Mouse (Mus musculus) kidney, postnatal 25 days (tissue): ENCODE measurements at regions not wholly inside any gene's neighbourhood (a gene's known extent, or its start where the extent isn't known, plus 50 kb on each side); places are given as distances from the start of the nearest gene placed in this dataset.
A peak's percentile ranks its signal among the peaks of the same experiment; 100 is the strongest.

Experiments used
- DNase-seq, 2 experiments: peaks; one replicate each; pipeline ENCODE4 v3.0.0; 2021; ENCODE audit warnings: mixed read lengths in 2 of 2

DNA sequence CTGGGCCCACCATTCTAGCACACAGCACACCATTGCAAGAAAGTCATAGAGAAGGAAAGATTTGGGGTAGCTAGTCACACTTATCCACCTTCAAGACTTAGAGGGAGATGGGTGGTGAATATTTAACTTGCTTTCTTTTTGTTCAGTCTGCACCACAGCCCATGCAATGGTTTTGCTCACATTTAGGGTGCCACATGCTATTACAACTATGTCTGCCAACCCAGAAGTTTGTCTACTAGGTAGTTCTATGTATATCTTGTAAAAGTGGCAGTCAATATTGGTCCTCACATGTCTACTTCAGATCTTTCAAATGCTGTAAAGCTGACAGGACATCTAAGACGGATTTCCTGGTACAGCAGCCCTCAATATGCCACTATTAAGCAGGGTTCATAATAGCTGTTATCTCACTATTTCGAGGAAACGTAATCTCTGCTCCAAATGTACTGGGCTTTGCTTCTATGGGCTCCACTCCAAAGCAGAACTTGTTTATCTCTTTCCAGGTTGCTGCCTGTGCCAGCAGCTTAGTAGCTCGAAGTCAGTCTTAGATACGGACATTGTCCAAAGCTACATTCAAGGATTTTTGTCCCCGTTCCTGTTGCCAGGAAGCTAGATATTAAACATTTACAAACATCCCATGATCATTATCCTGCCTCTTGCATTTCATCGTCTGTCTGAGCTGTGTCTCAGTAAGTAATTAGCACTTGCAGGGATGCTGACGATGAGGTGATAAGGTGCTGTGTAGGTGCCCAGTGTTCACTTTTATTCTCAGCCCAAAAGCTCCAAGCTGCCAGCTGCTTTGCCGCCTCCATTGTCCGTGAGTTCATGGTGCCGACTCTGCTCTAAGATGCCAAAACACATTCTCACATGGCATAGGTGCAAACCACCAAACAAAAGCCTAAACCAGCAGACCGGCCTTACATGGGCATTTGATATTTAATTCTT, 327.8 kb upstream of the Robo2 start:
- DNase-seq: no peak

DNA sequence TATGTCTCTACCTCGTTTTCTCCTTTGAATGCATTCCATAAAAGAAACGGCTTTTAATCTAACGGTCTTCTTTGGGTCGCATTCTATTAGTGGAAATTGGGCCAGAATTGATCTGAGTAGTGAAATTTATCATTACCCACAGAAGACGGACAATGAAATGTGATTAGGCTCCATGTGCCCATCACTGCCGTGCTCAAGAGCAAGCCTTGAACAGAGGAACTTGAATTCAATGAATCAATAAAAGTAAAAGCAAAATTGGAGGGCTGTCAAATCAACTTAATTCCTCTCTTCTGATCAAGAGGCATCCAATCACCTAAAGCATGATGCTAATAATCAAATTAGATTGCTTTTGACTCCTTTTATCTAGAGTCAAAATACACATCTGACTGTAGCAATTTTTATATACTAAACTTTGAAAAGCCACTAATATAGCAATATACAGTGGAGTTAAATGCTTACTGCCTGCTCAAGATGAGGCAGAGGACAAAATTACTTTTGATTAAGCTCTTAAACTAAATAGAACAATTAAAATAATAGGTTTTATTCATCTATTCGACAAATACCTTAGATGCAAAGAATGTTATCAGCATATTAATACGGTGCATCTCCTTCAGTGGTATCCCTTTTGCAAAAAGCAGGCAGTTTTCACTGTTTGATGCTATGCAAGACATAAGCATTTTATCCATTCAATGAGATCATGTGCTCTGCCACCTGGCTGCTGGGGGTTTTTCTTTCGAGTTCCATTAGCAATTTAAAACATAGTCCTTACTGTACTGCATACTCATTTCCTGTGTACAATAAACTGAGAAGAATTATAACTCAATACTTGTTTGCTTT, 321.5 kb upstream of the Robo2 start:
- no peak for DNase-seq

DNA sequence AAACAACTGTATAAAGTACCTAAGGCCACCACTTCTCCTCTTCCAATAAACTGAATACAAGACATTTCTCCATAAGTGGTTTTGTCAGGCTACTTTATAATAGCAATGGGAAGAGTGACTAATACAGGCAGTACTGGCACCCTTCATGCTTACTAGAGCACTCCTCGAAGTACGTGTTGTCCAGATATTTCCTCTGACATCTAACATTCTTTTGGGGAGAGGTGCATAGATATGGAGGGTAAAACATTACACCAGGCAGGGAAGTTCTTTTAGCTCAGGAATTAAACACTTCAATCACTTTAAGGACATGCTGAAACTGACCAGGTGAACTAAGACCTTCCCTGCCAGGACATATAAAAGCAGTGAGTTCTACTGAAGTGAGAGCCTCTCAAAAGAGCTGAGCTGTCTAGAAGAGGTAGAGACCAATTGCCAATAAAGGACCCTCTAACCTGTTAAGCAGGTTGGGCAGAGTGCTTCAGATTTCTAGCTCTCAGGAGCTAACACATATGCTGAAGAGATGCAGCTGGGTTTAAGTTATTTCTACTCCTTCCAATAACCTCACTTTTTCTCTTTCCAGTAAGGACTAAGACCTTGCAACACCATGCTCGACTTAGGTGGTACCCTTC, 318.7 kb upstream of the Robo2 start:
- no peak for DNase-seq

DNA sequence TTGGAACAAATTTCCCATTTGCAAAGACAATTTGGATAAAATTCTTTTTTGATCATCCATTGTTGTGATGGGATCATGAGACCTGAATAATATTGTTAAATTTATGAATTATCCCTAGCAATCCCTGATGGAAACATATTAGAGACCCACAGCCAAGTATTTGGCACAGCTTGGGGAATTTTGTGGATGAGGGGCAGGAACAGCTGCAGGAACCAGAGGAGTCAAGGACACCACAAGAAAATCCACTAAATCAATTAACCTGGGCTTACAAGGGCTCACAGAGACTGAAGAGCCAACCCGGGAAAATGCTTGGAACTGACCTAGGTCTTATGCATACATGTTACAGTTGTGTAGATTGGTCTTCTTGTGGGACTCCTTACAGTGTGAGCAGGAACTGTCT, 311.6 kb upstream of the Robo2 start:
- DNase-seq: no peak

DNA sequence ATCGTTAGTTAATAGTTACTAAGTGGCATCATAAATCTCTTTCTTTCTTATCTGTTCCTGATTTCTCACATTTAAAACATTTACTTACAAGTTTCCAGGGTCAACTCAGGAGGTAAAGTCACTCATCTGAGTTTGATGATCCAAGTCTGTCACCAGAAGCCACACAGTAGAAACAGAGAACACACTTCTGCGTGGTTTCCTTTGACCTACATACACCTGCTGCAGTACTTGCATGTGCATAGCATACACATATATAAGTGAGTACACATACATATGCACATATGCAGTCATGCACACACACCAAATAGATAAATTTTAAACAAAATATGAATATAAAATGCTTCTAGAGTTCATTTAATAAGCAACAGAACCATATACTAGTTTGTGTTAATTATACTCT, 306.5 kb upstream of the Robo2 start:
- no peak for DNase-seq

DNA sequence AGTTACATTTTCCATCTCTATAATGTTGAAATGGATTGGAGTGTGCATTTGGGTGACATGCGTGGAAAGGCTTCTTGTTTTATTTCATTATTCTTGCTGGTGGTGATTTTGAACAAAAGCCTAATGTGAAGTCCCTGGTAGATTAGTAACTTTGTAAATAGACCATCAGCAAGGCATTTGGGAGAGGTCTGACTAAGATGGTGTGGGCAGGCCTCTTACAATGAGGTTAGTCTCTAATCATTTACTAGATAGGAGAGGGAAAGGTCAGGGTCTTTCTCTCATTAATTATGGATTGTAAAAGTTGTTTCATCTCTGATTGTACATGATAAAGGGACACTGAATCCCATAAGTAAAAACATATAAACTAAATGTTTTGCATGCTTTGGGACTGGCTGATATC, 306.0 kb upstream of the Robo2 start:
- DNase-seq: no peak

DNA sequence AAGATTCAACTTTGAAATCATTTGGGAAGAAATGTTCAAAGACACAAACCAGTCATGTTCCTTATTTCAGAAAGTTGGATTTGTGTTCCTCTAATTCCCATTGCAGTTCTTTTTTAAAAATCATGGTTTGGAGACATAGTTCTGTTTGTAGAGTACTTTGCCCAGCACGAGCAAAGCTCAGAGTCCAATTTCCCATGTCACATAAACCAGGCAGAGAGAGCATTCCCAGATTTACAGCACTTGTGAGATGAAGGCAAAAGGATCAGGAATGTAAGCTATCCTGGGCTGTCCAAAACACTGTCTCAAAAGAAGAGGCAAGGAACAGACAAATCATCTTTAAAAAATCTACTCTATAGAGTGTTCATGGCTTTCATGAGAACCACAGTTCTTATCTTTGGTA, 303.3 kb upstream of the Robo2 start:
- DNase-seq: peak in 1 of 2 experiments; percentile 20

DNA sequence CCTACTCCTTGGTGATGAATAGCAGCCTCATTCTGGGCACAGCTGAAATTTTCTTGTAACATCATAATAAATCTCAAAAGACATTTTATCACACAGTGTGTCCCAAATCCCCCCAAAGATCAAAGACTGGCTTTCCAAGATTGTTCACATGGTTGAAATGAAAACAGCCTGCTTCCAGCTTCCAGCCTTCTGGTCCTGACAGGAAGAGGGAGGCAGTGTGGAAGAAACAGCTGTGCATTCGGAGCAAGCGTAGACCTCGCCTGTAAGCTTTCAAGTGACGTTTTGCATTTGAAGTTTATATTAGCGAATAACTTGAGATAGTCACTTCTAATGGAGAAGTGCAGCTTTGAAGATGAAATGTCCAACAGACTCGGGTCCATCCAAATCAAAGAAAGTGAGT, 300.9 kb upstream of the Robo2 start:
- DNase-seq: no peak

DNA sequence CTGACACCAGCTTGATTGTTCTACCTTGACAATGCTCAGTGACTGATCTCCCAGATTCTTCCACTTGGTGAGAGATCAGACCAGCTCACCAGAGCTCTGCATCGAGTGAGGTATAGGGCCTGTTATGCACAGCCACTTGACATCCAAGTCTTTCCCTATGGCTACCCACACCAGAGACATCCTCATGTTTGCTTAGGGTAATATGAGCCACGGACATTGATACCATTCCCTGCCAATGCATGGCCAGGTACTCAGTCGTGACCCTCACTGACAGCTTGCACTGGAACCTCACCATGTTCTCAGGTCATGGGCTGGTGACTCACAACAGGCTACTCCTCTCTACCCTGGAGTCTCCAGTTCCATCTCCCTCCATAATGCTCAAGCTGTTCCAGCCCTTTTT, 290.4 kb upstream of the Robo2 start:
- no peak for DNase-seq

DNA sequence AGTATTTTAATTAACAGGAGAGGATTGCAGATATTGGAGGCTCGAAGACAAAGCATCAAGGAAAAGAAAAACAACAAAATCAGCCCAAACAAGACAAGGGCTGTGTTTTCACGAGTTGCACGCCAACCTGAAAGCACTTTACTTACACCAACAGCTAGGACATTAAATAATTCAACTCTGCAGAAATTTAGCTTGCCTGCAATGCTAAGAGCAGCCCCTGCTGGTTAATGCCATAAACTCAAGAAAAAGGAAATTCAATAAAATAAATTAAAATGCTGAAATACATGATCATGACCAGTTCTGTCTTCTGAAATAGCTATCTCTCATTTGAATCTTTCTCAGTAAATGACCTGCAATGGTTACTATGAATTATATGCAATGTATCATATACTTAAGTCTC, 271.7 kb upstream of the Robo2 start:
- DNase-seq: no peak

DNA sequence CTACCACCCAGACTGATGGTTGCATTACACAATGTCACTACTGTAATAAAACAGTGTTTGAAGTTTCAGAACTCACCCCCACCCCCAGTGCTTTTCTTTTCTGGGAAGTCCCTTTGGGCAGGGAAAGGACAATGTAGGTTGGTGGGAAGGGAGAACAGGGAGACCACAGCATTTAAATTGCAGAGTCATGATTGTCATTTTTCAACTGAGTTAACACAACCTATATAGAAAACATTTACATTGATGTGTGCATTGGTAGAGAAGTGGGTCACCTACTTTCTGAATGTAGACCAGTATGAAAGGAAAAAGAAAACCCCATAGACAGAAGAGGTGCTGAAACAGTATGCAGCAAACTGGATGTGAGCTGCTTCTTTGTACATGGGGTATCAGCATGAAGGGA, 264.0 kb upstream of the Robo2 start:
- DNase-seq: no peak

DNA sequence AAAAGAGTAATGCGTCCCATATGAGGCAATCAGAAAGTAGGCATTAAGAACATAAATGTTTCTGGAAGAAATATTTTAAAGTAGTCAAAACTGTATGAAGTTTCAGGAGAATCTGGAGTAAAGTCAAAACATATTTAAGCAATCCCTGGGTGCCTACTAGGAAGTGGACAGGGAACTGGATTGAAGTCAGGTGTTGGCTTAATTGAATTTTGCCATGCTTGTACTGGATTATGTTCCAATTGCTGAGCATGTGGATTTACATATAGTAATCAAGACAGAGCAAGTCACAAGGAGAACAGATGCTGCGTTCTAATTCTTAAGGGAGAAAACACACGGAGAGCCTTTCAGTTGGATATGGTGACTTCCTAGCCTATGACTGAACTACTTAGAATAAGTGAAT, 259.8 kb upstream of the Robo2 start:
- no peak for DNase-seq

DNA sequence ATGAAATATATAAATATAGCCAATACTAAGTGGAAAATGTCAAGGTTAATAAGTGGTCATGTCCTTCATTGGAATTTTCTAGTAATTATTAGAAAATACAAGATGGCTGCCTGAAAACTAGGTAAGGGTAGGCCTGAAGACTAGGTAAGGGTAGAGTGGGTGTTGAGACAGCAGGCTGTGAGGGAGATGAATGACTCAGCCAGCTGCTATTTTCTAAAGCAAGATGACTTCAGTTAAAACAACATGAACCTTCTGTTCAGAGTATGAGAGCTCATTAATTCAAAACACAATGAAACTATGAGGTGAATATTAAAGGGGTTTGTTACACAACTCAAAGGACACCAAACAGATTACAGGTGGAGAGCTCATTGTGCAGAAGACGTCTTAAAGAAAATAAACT, 252.7 kb upstream of the Robo2 start:
- DNase-seq: no peak

DNA sequence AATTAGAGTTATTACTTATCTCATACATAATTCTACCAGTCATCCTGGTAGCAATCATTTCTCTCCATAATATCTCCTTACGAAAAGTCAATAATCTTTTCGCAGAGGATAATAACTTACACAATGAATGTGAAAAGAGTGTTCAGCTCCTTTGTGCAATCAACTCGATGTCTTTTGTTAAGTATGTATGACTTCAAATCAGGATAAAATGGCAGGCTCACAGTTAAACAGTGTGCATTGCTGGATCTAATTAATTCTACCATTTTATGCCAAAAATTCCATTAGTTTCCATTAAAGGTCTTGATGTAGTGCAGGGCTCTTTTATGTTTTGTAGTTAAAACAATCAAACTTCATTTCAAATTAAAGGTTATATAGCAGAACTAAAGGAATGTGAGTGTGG, 239.6 kb upstream of the Robo2 start:
- no peak for DNase-seq

DNA sequence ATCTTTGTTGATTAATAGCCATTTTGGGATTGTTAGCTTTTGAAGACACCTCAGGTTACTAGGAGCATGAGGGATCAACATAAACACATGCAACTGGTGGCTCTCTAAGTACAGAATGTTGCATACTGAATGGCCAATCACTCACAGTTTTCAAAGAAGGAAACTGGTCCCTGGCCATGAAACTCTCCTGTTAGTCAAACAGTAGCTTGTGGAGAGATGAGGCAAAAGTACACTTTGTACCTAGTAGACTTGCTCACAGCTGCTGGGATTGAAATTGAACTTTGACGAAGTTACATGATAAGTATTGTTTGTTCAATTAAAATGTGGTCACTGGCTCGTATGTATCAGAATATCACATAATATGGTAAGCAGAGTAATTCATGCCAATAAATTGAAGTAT, 237.6 kb upstream of the Robo2 start:
- no peak for DNase-seq

DNA sequence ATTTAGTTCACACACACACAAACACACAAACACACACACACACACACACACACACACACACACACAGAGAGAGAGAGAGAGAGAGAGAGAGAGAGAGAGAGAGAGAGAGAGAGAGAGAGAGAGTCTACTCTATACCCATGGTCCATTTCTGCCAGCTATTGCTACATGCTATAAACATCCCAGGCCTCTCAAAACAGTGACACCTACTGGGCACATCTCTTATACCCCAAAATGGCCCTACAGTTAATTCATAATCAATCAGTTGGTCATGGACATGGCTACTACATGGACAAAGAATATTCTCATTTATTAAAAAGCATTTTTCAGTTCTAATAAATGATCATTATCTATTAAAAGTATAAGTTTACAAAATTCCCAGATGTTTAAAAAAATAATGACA, 236.8 kb upstream of the Robo2 start:
- DNase-seq: peak in 1 of 2 experiments; percentile 16

DNA sequence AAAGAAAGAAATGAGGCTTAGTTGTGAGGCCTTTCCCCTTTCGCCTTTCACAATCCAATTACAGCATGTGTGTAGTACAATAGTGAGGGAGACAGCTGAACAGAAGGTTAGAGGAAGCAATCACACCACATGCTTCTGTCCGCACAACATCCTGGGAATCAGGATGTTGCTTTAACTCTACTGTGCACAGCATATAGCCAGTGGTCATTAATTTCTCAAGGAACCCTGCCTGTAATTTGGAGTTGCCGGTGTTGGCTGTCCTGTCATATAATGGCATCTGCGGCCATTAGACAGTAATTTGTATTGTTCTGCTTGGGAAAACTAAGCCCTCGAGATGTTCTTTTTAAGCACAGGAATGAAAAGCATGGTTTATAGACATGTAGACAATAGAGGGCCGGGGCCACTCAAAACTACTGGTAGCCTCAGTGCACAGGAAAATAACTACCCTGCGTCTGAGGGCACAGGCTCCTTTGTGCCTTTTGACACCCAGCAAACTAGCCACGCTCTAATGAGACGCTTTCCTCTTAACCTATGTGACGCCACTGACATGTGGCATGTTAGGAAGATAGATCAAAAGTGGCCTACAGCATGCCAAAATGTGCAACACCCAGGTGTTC, 233.2 kb upstream of the Robo2 start:
- DNase-seq: no peak

DNA sequence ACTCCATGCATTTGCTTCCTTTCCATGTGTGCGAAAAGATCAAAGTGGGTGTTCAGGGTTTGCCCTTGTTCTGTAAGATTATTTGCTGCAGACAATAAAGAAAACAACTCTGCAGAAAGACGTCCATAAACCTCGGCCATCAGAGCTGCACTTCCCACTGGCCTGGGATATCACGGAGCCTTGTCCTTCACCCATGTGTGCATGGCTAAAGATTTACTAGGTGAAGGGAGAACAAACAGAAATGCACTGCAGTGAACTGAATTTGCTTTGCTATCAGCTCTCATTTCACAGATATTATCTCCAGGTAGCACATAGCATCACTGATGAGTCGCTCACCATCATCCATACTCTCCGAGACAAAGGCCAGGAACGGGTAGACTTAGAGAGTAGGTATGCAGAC, 228.2 kb upstream of the Robo2 start:
- DNase-seq: no peak

DNA sequence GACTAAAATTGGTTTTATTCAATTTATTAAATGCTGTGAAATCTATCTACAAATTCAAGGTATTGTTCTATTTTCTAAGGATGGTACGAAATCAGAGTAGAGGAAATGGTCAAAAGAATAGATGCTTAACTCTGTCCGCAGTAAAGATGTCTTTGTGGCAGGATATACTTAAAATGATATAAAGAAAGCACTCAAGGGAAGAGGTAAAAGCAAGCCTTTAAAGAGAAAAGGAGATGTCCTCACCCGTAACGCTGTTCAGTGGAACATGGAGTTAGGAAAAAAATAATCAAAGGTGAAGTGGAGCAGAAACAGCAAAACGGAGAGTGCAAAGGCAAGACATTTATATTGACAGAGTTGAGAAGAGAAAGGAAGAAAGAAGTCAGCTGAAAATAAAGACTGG, 226.0 kb upstream of the Robo2 start:
- no peak for DNase-seq

DNA sequence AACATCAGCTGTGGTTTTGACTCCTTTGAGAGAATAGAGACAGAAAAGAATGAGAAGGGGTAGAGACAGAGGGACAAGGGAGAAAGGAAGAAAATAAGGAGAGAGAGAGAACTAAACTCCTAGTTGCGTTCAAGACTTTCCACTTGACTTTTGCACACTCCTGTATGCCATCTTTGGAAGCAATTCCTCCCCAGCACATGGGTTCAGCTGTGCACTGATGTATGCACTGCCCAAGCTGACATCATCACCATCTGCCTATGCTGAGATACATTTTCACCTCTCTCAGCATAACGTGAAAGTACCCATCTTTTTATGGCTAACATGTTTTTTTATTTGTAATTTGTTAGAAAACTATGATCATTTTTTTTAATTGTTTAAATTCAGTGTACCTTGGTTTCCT, 214.2 kb upstream of the Robo2 start:
- no peak for DNase-seq

DNA sequence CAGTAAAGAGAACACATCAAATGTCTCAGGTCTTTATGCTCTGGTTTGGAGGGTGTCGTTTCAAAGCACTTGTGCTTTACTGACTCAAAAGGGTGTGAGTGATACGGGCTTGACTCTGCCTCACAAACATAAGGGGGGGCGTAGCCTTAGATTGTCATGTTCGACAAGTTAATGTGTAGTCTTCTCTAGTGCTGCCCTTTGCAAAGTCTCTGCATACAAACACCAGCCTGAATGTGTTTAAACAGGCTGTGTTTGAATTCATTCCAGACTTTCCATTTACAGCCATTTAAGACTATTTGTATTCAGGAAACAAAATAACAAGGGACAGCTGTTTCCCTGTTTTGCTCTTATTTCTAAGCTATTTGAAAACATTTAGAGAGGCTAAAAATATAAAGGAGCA, 200.4 kb upstream of the Robo2 start:
- DNase-seq: no peak

DNA sequence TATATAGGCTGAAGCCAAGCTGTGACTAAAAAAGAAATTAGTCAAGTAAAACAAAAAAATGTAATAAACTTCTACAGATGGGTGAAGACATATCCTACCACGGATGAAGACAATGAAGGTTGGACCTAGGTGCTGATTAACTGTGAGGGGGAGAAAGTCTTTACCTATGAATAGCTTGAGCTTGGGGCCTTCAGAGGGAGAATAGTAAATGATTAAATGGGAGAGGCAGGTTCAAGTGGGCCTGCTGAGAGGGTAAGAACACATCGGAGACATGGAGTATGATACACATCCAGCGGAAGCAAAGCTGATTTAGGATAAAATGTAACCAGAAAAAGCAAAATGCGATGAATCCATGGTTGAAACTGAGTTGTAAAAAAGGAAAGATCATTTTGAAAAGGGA, 197.9 kb upstream of the Robo2 start:
- DNase-seq: no peak

DNA sequence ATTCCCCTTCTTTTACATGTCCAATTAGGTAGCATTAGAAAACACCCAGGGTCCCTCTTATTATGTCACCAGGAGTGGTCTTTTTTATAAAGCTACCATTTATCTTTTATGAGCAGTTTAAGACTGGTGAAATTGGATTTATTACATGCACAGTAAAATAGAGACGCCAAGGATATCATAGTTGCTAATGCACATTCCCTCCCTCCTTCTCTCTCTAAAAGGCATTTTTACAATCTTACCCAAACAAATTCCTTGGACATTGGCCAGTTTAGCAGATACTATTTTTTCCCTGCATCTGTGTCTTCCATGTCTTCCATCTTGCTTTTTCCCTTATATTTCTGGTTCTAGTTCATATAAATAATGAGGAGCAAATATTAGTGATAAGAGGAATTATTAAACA, 186.7 kb upstream of the Robo2 start:
- DNase-seq: no peak
